Mouse (Mus musculus): Measurements from ENCODE around the gene Wnt7b.

The Wnt7b gene

GRCm38 (mm10) chr15:85601202-85601601, 18.9 kb upstream of the Wnt7b start:
- DNase-seq (ENCODE audit: low read depth, low spot score): no peak

- DNase-seq (ENCODE audit: low read depth, low spot score): no peak
Observed at GRCm38 (mm10) chr15:85600696-85601094, 18.4 kb upstream of the Wnt7b start.

DNA sequence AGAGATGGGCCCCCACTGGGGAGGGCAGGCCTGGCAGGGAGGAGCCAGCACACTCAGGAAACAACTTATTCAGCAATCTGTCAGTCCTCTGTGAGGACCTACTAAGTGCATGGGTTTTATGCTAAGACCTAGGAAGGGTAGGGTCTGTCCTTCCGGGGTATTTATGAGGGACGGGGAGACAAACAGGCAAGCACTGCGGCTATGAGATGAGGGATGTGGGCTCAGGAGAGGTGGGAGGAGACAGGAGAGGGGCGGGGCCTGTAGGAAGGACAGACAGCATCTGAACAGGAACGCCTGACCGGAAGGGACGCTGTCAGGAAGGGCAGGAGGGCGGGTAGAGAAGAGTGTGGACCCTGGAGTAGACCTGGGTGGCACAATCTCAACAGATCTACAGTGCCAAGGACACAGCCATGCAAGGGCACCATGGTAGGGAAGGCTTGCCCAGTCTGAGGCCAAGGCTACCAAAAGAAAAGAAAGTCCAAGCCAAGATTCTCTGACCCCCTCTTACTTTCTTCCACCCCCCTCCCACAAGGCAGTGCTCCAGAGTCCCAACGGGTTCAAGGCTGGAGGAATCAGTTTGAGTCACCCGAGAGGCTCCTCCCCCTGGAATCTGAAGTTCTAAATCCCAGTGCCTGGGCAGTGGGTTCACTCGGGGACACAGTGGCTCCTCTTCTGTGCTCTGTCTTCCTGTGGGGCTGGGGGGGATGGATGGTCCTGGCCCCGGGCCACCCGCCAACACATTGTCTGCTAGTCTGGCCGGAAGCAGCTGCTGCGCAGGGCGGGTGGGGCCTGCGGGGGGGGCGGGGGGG, 17.8 kb upstream of the Wnt7b start:
- DNase-seq (ENCODE audit: low read depth, low spot score): peak; percentile 52

DNA sequence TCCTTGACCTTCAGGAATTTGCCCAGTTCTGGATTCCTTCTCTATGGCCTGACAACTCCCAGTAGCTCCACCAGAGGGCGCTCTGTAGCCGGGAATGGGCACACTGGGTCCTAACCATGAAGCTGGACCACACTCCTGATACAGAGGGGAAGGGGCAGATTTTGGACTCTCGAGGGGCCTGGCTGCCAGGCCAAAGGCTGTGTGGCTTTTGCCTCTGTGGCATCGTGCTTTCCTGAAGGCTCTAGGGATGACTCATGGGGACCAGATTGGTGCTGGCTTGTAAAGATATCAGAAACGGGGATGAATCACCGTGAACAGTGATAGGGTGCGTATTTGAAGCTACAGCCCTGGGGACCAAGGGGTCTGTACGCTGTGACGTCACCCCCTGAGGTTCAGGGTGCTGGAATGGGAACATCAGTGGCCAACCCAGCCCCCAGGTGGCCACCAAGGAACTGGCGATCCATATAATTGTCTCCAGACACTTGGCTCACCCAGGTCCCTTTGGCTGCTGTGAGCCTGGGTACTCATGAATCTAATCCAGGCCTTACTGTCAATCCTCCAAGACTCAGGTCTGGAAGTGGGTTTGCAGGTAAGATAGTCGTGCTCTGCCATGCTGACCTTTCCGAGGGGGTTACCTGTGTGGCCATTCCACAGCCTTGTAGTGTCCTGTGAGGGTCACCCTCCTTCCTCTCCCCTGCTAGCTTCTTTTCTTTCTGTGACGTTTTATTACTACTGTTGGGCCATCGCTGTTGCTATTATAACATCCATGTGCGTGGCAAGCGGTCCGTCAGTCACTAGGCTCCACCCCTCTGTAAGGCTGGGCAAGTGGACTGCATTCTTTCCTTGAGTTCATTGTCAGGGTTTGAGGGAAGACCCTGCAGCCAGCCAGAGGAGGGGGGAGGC, 17.0 kb upstream of the Wnt7b start:
- peak; percentile 71 for DNase-seq (ENCODE audit: low read depth, low spot score)

DNA sequence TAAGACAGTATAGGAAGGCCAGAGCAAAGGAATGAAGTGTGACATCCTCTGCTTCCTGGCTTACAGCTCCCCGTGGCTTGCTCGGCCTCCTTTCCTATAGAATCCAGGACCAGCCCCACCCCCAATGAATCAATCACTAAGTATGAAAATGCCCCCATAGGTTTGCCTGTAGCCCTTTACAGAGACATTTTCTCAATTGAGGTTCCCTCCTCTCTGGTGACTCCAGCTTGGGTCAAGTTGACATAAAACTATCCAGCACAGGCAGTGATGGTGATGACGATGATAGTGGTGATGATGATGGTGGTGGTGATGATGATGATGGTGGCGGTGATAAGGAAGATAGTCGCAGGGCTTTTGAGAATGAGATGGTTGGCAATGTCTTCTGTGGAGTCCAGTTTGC, 16.2 kb upstream of the Wnt7b start:
- DNase-seq (ENCODE audit: low read depth, low spot score): no peak

DNA sequence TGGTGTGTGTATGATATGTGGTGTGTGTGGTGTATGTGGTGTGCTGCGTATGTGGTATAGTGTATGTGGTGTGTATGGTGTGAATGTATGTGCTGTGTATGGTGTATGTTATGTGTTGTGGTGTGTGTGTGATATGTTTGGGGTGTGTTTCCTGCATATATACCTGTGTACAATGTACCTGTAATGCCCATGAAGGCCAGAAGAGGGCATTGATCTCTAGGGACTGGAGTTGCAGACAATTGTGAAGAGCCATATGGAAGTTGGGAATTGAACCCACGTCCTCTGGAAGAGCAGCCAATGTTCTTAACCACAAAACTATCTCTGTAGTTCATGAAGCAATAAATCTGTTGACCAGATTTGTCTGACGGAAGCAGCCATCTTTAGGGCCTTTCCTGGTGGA, 15.1 kb upstream of the Wnt7b start:
- DNase-seq (ENCODE audit: low read depth, low spot score): peak; percentile 48

- DNase-seq (ENCODE audit: low read depth, low spot score): no peak
Observed at GRCm38 (mm10) chr15:85592674-85593073, 10.4 kb upstream of the Wnt7b start.

GRCm38 (mm10) chr15:85590831-85591230, 8.6 kb upstream of the Wnt7b start:
- DNase-seq (ENCODE audit: low read depth, low spot score): peak; percentile 66

DNA sequence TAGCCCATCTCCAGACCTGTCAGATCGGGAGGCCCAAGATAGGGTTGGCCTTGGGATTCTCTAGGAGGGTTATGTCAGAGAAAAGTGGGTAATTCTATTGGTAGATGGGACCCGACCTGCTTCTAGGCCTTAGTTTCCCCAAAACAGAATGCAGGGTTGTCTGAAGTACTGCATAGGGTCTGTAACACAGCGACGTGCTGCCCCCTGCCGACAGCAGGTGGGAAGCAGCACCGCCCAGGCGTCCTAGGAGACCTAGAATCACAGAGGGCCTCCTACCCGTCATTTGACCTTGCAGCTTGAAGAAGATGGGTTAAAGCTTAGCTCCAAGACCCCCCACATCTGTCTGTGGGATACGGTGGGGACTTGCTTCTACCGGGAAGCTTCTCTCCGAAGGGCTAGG, 1.2 kb upstream of the Wnt7b start:
- peak; percentile 76 for DNase-seq (ENCODE audit: low read depth, low spot score)

- peak; percentile 90 for DNase-seq (ENCODE audit: low read depth, low spot score)
Observed at GRCm38 (mm10) chr15:85583024-85583423, 751 bp upstream of the Wnt7b start.

DNA sequence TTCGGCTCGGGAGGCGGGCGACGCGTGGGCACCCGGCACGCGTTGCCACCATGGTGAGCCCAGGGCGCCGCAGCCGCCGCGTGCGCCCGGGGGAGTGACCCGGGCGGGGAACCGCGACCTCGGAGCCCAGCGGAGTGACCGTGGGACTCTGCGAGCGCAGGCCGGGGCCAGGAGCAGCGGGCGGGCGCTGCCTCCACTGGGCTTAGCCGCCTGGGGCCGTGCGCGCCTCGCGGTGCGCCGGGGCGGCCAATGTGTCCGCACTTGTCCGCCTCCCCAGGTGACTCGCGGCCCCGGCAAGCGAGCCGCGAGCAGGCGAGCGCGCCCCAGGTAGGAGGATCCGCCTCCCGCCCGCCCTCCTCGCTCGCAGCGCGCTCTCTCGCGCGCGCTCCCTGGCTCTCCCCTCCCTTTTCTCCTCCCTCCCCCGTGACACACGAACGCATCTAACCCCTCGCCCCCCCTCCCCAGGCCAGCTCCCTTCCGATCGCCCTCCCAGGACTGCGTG, 659 bp downstream of the Wnt7b start:
- peak; percentile 53 for DNase-seq (ENCODE audit: low read depth, low spot score)

GRCm38 (mm10) chr15:85580934-85581562, 1.2 kb downstream of the Wnt7b start:
- peak; percentile 41 for DNase-seq (ENCODE audit: low read depth, low spot score)

DNA sequence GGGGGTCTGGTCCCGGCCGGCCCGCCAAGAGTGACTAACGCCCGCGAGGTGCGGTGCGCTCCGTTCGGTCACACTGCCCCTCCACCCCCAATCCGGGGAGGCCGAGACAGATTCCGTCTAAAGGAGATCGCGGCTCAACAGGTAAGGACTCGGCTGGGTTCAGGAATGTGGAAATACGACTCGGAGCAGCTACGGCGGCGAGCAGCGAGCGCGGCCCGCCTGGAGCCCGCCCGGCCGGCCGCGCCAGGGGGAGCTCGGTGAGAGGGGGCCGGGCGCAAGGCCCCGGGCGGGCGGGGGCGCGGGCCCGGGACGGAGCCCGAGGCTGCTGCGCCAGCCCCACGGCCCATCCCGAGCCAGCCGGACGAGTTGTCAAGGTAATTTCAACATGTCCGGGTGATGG, 1.8 kb downstream of the Wnt7b start:
- peak; percentile 43 for DNase-seq (ENCODE audit: low read depth, low spot score)

DNA sequence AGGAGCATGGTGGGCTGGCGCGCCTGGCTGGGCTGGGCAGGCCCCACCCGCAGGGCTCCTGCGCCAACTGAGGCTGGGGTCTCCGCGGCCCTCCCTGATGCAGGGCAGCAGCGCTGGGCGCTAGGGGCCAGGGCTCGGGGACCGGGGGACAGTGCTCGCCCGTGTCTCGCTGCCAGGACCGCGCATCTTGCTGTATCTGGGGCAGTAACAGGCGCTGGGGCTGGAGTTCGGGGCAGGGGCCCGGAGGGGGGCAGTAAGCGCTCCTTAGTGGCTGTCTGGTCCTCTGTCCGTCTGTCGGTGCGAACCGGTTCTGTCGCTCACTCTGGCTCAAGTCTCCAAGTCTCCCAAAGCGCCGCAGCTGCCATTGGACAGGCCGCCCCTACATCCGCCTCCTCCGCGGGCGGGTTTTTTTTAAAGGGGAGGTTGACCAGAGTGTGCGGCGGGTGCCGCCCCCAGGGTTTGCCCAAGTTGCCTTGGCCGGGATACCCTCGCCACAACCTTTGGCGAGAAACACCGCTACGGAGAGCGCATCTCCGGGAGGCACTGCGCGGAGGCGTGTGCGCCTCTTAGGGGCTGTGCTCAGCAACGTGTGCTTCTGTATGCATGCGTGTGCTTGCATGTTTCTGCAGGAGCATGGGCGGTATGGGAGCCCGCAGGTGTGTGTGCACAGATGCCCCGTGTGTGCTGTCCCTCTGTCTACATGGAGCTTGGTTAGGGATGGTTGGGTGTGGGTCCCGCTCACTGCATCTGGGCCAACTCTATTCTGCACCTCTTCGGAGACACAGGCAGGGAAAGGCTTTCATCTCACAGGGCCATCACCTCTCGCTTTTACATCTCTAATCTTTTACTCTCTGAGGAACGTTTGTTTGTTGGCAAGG, 4.5 kb downstream of the Wnt7b start:
- DNase-seq (ENCODE audit: low read depth, low spot score): peak; percentile 45

DNA sequence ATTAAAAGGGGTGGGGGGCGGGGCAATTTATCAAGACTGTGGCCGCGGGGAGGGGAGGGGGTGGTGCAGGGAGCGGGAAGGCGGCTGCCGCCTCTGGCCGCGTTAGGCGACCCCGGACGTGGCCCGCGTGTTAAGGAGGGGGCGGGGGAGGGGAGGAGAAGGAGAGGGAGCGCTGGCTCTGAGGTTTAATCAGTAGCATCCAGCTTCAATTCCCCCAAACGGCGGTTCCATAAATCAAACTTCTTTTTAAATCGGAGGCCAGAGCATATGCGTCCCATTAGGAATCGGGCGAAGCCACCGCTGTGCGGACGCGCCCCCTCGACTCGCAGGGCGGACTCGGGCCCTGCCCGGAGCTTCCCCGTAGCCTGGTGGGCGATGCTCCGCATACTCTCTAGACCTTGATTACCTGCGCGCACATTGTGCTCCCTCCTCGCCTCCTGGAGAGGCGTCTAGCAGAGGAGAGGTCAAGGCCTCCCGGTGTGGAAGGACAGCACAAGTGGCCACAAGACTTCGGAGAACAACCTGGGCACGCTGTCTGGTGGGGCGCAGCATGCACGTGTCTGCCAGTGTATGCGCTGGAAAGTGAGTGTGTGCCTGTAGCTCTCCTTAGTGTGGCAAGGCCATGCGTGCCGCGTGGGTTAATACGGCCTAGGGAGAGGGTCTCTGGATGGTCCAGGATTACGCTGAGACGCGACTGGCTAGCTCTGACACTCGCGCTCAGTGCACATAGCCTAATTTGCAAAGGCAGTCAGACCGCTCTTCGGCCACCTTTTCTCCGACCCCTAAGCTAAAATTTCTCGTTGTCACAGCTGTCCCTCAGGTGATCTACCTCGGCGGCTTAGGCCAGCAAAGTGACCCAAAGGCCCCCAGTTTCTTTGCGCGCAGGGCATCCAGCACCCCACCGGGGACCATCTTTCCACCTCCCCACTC, 5.5 kb downstream of the Wnt7b start:
- DNase-seq (ENCODE audit: low read depth, low spot score): peak; percentile 49

DNA sequence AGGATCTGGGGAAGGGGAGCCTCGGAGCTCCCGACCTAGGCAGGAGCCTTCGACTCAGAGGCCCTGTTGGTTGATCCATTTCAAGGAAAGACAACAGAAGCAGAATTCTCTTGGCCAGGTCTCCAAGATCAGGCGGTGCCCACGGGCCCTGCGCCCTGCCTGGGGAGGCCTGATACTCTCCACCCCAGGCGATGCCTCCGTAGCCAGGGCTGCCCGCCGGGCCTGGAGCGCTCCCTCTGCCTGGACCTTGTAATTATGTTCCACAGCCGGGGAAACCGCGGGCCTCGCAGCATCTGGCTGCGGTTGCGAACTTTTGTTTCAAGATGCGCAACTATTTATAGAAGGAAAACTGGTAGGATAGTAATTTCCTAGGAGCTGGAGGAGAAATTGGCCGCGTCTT, 6.2 kb downstream of the Wnt7b start:
- DNase-seq (ENCODE audit: low read depth, low spot score): peak; percentile 39

DNA sequence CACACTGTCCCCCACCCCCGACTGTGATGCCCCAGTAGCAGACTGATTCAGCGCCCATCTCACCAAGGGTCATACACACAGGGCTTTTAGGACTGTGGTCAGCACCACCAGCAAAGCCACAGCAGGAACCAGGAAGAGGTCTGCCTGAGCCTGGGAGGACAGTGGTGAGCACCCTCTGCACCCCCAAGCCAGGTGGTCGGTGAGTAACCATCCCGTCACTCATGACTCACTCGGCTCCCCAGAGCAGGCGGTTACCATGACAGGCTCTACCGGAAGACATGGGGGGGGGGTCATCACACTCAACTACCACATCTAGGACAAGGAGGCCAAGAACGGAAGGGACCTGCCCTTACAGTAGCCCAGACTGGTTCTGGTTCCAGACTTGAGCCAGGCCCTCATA, 7.7 kb downstream of the Wnt7b start:
- no peak for DNase-seq (ENCODE audit: low read depth, low spot score)

- no peak for DNase-seq (ENCODE audit: low read depth, low spot score)
Observed at GRCm38 (mm10) chr15:85574086-85574485, 8.2 kb downstream of the Wnt7b start.

DNA sequence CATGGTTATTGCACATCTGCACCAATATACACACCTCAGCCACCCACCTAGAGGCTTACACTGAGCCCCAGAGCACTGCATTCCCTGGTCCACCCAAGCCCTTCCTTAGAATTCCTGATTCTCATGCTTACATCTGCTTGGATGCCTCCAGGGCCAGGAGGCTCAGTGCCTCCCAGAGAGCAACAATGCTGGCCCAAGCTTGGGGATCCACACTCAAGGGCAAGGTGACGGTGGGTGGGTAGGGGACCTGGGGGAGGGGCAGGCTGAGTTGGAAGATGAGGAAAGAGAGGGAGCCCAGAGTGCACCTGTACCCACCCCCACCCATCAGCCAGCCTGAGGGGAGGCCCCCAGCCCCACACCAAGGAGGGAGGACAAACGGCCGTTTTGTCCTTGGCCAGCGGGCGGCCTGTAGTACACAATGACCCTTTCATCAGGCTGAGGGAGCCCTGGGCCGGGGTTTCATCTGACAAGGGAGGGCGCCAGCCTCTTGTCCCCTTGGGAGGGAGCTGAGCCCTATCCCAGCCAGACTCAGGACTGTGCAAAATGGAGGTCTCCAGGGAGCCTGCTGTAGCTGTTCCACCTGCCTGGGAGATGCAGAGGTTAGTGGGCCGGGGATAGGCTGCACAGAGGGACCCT, 9.5 kb downstream of the Wnt7b start:
- DNase-seq (ENCODE audit: low read depth, low spot score): peak; percentile 27

Measured in R1 (cell line).